Mouse (Mus musculus): Measurements from ENCODE around the gene Nyap1. TPM values are rescaled to one million over a fixed set of nuclear protein-coding genes. Genes with fewer than 3 reads are reported as not detected.
"Not testable (repeated sequence)": the region's sequence is repeated elsewhere in the genome, so short reads cannot be mapped to it uniquely, and the experiment has no call there.

The Nyap1 gene
- total RNA-seq, 2 experiments from 2014 or later: 76.3 to 81.7 TPM

DNA sequence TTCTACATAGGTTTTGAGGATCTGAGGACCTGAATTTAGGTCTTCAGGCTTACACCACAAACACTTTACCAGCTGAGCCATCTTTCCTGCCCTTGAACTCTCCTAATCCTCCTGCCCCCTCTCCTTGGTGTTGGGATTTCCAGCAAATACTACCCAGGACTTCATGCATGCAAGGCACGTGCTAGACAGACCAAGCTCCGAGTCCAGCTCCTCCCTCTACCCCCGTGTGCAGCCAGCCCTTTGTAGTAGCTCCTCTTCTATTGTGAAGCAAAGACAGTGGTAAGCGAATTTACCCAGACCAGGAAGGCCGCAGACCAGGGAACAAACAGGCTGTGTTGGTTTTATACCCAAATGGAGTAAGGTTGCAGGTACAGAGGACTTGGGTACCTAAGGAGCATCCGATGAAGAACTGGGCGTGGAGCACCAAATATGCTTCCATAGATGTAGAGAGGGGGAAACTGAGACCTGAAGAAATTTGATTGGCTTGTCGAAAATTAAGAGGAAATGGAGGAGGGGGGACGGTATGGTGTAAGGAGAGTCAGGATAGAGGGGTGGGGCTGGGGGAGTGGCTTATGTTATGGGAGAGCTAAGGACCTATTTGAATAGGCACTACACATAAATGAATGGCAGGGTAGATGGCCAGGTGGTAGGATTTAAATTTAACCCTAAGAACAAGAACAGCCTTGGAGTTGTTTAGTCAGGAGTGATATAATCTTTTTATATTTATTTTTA is 23.4 kb upstream of the Nyap1 start:
- TF ChIP-seq CTCF (IDR thresholded peaks at IDR 0.05): no peak
- intact Hi-C loops (cut with DNase I): no loop called here
- H3K4me3 ChIP-seq: no peak overlapping the region
- no peak for DNase-seq (ENCODE audit: extremely low spot score in 1 of 2, low spot score in 2 of 2)
- no peak overlapping the region for H3K27ac ChIP-seq

DNA sequence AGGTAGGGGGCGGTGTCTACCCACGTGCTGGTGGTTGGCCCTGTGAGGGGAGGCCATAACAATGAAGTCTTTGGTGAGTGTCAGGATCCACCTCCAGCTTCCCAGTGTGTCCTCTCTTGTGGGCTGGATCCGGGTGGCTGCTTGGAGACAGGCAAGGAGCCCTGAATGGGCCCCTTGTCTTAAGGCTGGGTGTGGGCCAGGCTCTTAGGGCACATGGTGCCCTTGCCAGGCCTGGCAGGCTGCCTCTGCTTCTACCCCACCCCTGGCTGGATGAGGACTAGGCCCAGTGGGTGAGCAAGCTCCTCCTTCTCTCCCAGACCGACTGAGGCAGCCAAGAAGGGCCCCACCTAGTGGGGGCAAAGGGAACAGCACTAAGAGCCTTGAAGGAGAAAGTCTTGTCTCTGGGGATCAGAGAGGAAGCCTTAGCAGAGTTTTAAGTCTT is 18.6 kb upstream of the Nyap1 start:
- H3K27ac ChIP-seq: no peak overlapping the region; the same call in 1 of the 2 replicates
- intact Hi-C loops (cut with DNase I): no loop called here
- peak; percentile 92 for TF ChIP-seq CTCF (IDR thresholded peaks at IDR 0.05)
- no peak overlapping the region for H3K4me3 ChIP-seq
- peak; percentile 83 to 86 for DNase-seq (ENCODE audit: extremely low spot score in 1 of 2, low spot score in 2 of 2)

DNA sequence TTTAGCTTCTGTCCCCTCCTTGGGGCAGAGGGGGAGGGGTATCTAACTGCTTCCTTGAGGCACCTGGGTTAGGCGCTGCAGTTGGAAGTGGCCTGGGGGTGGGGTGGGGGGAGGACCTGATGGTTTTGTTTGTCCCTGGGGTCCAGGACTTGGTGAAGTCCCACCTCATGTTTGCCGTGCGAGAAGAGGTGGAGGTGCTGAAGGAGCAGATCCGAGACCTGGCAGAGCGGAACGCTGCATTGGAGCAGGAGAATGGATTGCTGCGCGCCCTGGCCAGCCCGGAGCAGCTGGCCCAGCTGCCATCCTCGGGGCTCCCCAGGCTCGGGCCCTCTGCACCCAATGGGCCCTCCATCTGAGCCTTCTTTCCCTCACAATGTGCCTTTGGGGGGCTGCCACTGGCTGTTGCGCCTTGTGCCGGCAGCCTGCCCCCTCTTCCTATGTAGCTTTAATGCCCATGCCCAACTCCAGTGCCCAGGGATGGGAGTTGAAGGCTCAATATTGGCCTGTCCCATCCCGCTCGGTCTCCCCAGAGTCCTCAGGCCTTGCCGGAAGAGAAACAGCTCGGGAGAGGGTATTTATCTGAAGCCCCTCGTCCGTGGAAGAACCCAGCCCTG is 17.6 kb upstream of the Nyap1 start:
- intact Hi-C loops (cut with DNase I): no loop called here
- peak overlapping the region; percentile 92 for H3K27ac ChIP-seq
- TF ChIP-seq CTCF (IDR thresholded peaks at IDR 0.05): no peak
- DNase-seq (ENCODE audit: extremely low spot score in 1 of 2, low spot score in 2 of 2): no peak
- peak overlapping the region; percentile 47 for H3K4me3 ChIP-seq

DNA sequence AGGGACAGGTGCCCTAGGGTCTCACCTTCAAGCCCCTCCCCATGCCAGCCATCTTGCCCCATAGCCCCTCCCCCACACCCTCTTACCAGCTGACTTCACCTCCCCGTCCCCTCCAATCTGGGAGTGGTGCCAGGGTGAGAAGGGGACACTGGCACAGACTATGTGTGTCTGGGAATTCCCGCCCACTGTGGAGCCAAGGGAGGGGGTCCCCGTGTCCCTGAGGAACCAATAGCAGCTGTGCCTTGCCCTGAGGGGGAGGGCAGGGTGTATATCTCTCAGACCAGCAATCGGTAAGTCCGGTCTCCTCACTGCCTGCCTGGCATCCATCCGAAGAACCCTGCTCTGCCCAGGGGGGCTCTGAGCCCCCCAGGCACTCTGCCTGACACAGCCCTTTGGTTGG is 16.5 kb upstream of the Nyap1 start:
- no peak for TF ChIP-seq CTCF (IDR thresholded peaks at IDR 0.05)
- Histone ChIP-seq H3K4me3 (peak overlapping the region; percentile 47), H3K27ac (peak overlapping the region; percentile 92)
- peak; percentile 57 to 82 for DNase-seq (ENCODE audit: extremely low spot score in 1 of 2, low spot score in 2 of 2)
- intact Hi-C loops (cut with DNase I): loop anchor here (1.0 kb wide), 1 partner anchor 101 kb away; no protein-coding TSS in a partner anchor

DNA sequence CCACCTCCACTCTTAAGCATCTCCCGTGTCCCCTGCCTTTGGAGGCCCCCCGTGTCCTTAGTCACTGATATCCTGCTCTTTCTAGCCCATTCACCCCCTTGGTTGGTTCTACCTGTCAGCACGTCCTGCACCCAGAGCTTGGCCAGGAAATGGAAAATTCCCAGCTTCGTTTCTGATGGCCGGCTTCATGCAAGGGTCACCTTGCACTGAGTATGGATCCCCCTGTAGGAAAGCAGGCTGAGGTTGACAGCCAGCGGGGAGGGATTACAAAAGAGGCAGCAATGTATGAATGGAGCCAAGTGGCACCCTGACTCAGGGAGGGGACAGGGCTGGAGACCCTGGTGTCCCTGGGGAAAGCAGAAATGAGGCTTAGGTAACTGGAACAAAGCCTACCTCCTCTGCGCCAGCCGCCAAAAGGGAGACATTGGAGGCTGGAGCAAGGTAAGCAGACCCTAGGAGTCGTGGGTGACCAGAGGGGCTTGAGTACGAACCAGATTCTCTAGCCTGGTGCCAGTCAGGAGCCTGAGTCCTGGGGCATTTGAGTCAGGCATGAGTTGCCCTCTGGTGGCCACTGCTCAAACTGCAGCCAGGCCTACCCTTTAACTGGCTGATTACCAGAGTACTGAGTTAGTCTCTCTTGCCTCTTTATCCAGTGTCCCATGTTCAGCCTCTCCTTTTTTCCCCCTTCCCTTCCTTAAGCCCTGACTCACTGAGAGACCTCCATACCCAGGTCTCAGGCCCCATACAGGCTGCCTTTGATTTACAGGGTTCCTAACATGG is 15.7 kb upstream of the Nyap1 start:
- intact Hi-C loops (cut with DNase I): loop anchor here (1.0 kb wide), 1 partner anchor 100 kb away; no protein-coding TSS in a partner anchor
- TF ChIP-seq CTCF (IDR thresholded peaks at IDR 0.05): peak; percentile 96

DNA sequence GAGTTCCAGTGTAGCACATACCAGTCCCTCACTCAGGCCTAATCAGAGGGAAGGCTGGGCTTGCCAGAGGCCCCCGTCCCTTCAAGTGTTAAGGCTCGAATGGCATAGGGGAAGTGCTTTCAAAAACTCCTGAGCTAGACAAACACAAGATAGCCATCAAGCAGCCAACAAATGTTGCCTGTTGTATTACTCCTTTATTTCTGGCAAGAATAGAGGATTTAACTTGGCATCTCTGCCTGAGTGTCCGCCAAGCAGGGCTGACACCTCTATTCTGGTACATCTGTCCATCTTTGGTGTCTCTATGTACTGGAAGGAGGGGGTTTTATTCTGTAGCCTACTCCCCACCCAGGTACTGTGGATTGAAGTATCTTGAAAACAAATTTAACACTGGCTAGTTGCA is 14.7 kb upstream of the Nyap1 start:
- TF ChIP-seq CTCF (IDR thresholded peaks at IDR 0.05): no peak
- intact Hi-C loops (cut with DNase I): no loop called here
- Histone ChIP-seq H3K27ac (no peak overlapping the region; the same call in 1 of the 2 replicates), H3K4me3 (no peak overlapping the region)
- no peak for DNase-seq (ENCODE audit: extremely low spot score in 1 of 2, low spot score in 2 of 2)

More for the DNA sequence above, 15.7 kb upstream of the Nyap1 start:
- no peak overlapping the region for H3K4me3 ChIP-seq
- DNase-seq (ENCODE audit: extremely low spot score in 1 of 2, low spot score in 2 of 2): peak; percentile 84 to 90
- H3K27ac ChIP-seq: peak overlapping the region; percentile 32; the same call in 1 of the 2 replicates

DNA sequence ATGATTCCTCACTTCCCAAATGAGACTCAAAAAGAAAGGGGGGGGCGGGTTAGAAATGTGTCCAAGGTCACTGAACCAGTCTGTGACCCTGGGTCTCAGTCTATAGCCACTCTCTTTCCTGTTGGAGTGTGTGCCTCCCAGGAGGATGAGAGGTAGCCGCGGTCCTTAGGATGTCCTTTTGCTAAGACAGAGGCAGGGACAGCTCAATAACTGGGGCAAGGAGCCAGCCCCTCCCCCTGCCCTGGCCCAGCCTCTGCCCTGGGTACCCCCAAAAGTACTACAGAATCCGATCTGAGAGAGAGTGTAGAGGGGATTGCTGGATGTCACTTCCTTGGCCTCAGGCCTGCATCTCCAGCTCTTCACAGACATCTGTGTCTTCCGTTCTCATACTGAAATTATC is 14.0 kb upstream of the Nyap1 start:
- no peak for TF ChIP-seq CTCF (IDR thresholded peaks at IDR 0.05)
- Histone ChIP-seq H3K4me3 (no peak overlapping the region), H3K27ac (no peak overlapping the region; the same call in 1 of the 2 replicates)
- no peak for DNase-seq (ENCODE audit: extremely low spot score in 1 of 2, low spot score in 2 of 2)
- intact Hi-C loops (cut with DNase I): no loop called here

DNA sequence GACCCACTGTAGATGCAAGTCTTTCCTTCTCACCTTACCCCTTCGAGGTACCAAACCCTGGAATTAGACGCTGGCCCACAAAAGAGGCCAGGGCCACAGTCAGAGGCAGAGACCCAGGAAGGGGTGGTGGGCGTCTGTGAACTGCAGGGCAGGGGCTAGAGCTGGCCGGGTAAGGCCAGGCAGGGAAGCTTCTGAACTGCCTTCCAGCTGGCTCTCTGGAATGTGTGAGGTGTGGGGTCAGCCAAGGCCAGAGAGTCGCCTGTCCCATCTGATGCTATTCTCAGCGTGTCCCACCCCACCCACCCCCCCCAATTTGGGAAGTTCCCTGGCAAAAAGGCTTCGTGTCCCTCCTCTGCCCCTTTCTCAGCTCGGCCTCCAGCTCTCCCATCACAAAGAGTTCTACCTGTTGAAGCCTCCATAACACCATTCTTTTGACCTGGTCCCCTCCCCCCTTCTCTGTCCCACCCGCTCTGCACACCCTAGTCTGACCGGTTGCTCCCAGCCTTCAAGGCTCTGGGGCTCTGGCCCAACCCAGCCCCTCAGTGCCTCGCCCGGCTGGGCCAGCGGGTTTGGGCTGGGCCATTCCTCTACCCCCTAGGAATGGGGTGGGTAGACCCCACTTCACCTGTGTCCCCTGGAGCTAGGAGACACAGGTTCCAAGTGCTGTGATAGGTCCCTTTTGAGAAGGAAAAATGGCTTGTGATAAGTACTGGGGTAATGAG is 11.9 kb upstream of the Nyap1 start:
- no peak for DNase-seq (ENCODE audit: extremely low spot score in 1 of 2, low spot score in 2 of 2)
- no peak overlapping the region for H3K4me3 ChIP-seq
- intact Hi-C loops (cut with DNase I): no loop called here
- TF ChIP-seq CTCF (IDR thresholded peaks at IDR 0.05): no peak
- H3K27ac ChIP-seq: no peak overlapping the region

DNA sequence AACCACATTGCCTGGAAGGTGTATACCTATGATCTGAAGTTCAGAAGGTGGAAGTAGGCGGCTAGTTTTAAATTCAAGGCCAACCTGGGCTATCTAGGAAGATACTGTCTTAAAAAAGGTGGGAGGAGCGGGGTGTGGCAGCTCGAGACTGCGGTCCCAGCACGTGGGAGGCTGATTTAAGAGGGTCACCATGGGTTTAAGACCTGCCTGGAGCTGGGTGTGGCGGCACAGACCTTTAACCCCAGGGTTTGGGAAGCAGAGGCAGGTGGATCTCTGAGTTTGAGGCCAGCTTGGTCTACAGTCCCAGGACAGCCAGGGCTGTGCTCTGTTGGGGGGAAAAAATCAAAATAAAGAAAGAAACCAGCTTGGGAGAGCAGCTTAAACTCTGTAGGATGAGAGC is 10.6 kb upstream of the Nyap1 start:
- TF ChIP-seq CTCF (IDR thresholded peaks at IDR 0.05): no peak
- no peak for DNase-seq (ENCODE audit: extremely low spot score in 1 of 2, low spot score in 2 of 2)
- intact Hi-C loops (cut with DNase I): no loop called here
- H3K4me3 ChIP-seq: no peak overlapping the region
- H3K27ac ChIP-seq: no peak overlapping the region

DNA sequence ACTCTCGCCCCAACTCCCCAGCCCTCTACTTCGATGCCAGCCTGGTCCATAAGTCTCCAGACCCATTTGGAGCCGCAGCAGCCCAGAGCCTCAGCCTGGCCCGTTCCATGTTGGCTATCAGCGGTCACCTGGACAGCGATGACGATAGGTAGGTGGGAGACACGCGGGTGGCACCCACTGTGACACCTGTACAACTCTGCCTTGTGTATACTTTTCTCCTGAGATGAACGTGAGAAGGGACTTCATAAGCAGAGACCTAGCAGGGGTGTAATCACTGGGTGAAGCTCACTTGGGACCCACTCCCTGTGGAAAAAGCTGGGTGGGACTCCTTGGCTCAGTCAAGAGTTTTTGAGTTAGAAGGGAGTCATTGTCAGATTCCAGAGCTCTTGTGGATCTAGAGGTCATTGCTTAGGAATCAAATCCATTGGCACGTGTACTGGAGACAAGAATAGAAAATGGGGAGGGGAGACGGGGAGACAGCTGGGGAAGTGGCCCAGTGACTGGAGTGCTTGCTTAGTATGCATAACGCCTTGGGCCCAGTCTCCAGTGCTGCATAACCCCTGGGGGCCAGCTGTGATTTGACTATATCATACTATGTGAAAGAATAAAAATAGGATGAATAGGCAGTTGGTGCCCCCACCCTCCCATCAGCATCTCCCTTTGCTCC is 9.9 kb upstream of the Nyap1 start:
- no peak overlapping the region for H3K4me3 ChIP-seq

DNA sequence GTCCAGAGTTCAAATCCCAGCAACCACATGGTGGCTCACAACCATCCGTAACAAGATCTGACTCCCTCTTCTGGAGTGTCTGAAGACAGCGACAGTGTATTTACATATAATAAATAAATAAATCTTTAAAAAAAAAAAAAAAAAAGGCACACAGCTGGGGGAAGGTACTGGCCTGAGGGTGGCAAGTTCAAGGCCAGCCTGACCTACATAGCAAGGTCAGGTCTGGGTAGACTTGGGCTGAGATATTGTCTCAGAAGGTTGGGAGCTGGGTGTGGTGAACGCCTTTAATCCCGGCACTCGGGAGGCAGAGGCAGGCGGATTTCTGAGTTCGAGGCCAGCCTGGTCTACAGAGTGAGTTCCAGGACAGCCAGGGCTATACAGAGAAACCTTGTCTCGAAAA is 8.8 kb upstream of the Nyap1 start:
- DNase-seq (ENCODE audit: extremely low spot score in 1 of 2, low spot score in 2 of 2); H3K4me3 ChIP-seq; intact Hi-C loops (cut with DNase I); H3K27ac ChIP-seq: not testable (repeated sequence)

More for the DNA sequence above, 9.9 kb upstream of the Nyap1 start:
- intact Hi-C loops (cut with DNase I): no loop called here
- no peak for DNase-seq (ENCODE audit: extremely low spot score in 1 of 2, low spot score in 2 of 2)
- TF ChIP-seq CTCF (IDR thresholded peaks at IDR 0.05): no peak
- H3K27ac ChIP-seq: no peak overlapping the region
